Mouse (Mus musculus): ENCODE measurements around the gene Dst. TPM values are rescaled to one million over a fixed set of nuclear protein-coding genes. Genes with fewer than 3 reads are reported as not detected.
A peak's percentile ranks its signal among the peaks of the same experiment; 100 is the strongest.

Gene Dst
- polyA plus RNA-seq, 2 experiments: 4.3 to 5.0 TPM

DNA sequence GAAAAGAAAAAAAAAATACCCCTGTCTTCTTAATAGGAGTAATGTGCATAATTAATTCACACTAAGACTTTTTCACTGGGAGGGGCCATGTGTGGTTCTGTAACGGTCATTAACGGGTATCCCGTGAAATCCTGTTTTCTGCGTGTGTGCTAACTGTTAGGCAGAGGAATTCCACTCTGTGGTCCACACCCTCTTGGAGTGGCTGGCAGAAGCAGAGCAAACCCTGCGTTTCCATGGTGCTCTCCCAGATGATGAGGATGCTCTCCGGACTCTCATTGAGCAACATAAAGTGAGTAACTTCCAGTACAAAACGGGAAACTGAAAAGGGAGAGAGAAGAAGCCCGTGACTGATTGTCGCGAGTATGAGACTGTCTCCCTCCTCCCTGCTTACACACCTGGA, 379.7 kb downstream of the Dst start:
- WGBS (ENCODE audit: insufficient replicate concordance): 82% methylated on average over 10 of the region's 10 CpGs
- DNase-seq (ENCODE audit: low read depth in 3 of 3, low spot score in 3 of 3): no peak

DNA sequence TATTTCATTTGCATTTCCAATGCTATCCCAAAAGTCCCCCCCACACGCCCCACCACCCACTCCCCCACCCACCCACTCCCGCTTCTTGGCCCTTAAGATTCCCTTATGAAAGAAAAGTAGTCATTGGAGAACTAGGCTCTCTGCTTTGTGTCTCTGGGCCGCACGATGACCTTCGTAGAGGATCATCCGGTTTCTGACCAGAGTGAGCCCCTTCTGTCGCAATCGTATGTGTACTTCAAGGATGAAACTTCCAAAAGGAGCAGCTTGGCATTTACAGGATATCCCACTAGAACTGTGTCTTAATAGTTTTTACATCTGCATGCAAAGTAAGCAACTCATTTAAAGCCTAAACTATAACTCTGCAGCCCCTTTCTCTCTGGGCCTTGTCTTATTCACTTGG, 380.2 kb downstream of the Dst start:
- Histone ChIP-seq H3K9ac (replicated peaks) (no peak overlapping the region), H3K4me3 (ENCODE audit: insufficient read depth in 1 of 2, low read depth in 2 of 2, low read length in 2 of 2) (no peak overlapping the region), H3K4me1 (replicated peaks; ENCODE audit: control insufficient read depth in 2 of 2, insufficient read depth in 2 of 2, low read length in 1 of 2) (peaks cover 0 to 8% of the 10 kb centered on the region in 2 experiments; a peak in 3 of 4 replicates), H3K4me2 (ENCODE audit: low read depth) (no peak overlapping the region), H3K27me3 (ENCODE audit: control insufficient read depth, insufficient read depth, low read length) (no peaks in the 10 kb centered on the region), H3K36me3 (replicated peaks; ENCODE audit: control insufficient read depth, insufficient read depth, low read depth) (no peaks in the 10 kb centered on the region; the same call in 1 of the 2 replicates), H3K9me3 (ENCODE audit: control insufficient read depth, low read length) (no peaks in the 10 kb centered on the region), H3K27ac (no peak overlapping the region)
- DNase-seq (ENCODE audit: low read depth in 3 of 3, low spot score in 3 of 3): no peak
- no peak for ATAC-seq (ENCODE audit: insufficient read depth)
- TF ChIP-seq CTCF (IDR thresholded peaks at IDR 0.05; ENCODE audit: low read depth) (no peak), EP300 (IDR thresholded peaks at IDR 0.05; ENCODE audit: low read depth) (no peak)
- 87% methylated on average over 8 of the region's 8 CpGs for whole genome bisulfite sequencing (ENCODE audit: insufficient replicate concordance)

More for the DNA sequence above, 379.7 kb downstream of the Dst start:
- Histone ChIP-seq H3K4me2 (ENCODE audit: low read depth) (no peak overlapping the region), H3K9me3 (ENCODE audit: control insufficient read depth, low read length) (no peaks in the 10 kb centered on the region), H3K27ac (no peak overlapping the region), H3K27me3 (ENCODE audit: control insufficient read depth, insufficient read depth, low read length) (no peaks in the 10 kb centered on the region), H3K4me1 (replicated peaks; ENCODE audit: control insufficient read depth in 2 of 2, insufficient read depth in 2 of 2, low read length in 1 of 2) (peaks cover 0 to 8% of the 10 kb centered on the region in 2 experiments; a peak in 3 of 4 replicates), H3K4me3 (ENCODE audit: insufficient read depth in 1 of 2, low read depth in 2 of 2, low read length in 2 of 2) (no peak overlapping the region), H3K9ac (replicated peaks) (no peak overlapping the region), H3K36me3 (replicated peaks; ENCODE audit: control insufficient read depth, insufficient read depth, low read depth) (no peaks in the 10 kb centered on the region; the same call in 1 of the 2 replicates)
- TF ChIP-seq EP300 (IDR thresholded peaks at IDR 0.05; ENCODE audit: low read depth) (no peak), CTCF (IDR thresholded peaks at IDR 0.05; ENCODE audit: low read depth) (no peak)
- no peak for ATAC-seq (ENCODE audit: insufficient read depth)

DNA sequence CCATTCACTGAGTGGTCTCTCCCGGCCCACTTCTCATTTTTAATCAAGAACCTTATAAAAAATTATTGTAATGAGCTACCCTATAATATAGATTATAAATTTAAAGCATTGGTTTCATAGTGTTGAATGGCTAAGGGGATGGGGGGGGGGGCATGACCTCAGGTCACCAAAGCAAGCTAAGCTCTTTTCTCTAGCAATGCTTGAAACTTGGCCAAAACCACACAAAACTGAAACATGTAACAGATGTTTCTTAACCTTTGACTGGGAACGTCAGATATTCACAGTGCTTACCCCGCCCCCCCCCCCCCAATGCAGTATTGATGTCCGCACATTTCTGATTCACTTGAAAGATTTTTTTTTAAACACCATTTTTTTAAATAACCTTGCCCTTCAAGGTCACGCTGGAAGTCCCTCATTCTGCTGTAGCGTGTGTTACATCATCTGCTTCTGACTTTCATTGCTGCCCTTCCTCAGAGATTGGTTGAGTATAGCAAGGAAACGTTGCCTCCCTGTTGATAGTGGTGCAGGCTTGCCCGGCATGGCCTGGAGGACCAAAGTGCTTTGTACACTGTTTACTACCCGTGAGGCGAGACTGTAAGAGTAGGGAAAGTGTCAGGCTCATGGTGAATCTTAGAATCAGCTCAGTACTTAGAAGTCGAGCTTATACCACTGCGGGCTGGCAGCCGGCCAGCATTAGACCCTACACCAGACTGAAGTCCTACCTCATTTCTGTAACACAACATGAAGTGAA, 380.9 kb downstream of the Dst start:
- WGBS (ENCODE audit: insufficient replicate concordance): 73% methylated on average over 13 of the region's 13 CpGs
- ATAC-seq (ENCODE audit: insufficient read depth): no peak
- no peaks in the 10 kb centered on the region; the same call in 1 of the 2 replicates for H3K36me3 ChIP-seq (replicated peaks; ENCODE audit: control insufficient read depth, insufficient read depth, low read depth)

DNA sequence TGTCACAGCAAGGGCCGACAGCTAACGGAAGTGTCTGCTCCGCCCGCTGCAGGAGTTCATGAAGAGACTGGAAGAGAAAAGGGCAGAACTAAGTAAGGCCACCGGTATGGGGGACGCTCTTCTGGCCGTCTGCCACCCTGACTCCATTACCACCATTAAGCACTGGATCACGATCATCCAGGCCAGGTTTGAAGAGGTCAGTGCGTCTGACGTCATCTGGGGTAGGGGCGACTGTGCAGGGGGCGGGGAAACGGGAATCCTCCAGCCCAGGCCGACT, 381.4 kb downstream of the Dst start:
- Histone ChIP-seq H3K4me2 (ENCODE audit: low read depth) (no peak overlapping the region), H3K9me3 (ENCODE audit: control insufficient read depth, low read length) (no peaks in the 10 kb centered on the region), H3K27ac (no peak overlapping the region), H3K27me3 (ENCODE audit: control insufficient read depth, insufficient read depth, low read length) (no peaks in the 10 kb centered on the region), H3K4me1 (replicated peaks; ENCODE audit: control insufficient read depth in 2 of 2, insufficient read depth in 2 of 2, low read length in 1 of 2) (peaks cover 0 to 3% of the 10 kb centered on the region in 2 experiments; a peak in 3 of 4 replicates), H3K4me3 (ENCODE audit: insufficient read depth in 1 of 2, low read depth in 2 of 2, low read length in 2 of 2) (no peak overlapping the region), H3K36me3 (replicated peaks; ENCODE audit: control insufficient read depth, insufficient read depth, low read depth) (no peaks in the 10 kb centered on the region; the same call in 1 of the 2 replicates), H3K9ac (replicated peaks) (no peak overlapping the region)
- WGBS (ENCODE audit: insufficient replicate concordance): 78% methylated on average over 14 of the region's 14 CpGs
- no peak for TF ChIP-seq EP300 (IDR thresholded peaks at IDR 0.05; ENCODE audit: low read depth)
- no peak for TF ChIP-seq CTCF (IDR thresholded peaks at IDR 0.05; ENCODE audit: low read depth)
- no peak for ATAC-seq (ENCODE audit: insufficient read depth)
- DNase-seq (ENCODE audit: low read depth in 3 of 3, low spot score in 3 of 3): no peak

More for the DNA sequence above, 380.9 kb downstream of the Dst start:
- no peak for TF ChIP-seq CTCF (IDR thresholded peaks at IDR 0.05; ENCODE audit: low read depth)
- no peak for TF ChIP-seq EP300 (IDR thresholded peaks at IDR 0.05; ENCODE audit: low read depth)
- Histone ChIP-seq H3K9ac (replicated peaks) (no peak overlapping the region), H3K4me2 (ENCODE audit: low read depth) (no peak overlapping the region), H3K27me3 (ENCODE audit: control insufficient read depth, insufficient read depth, low read length) (no peaks in the 10 kb centered on the region), H3K27ac (no peak overlapping the region), H3K9me3 (ENCODE audit: control insufficient read depth, low read length) (no peaks in the 10 kb centered on the region), H3K4me1 (replicated peaks; ENCODE audit: control insufficient read depth in 2 of 2, insufficient read depth in 2 of 2, low read length in 1 of 2) (peaks cover 0 to 8% of the 10 kb centered on the region in 2 experiments; a peak in 3 of 4 replicates), H3K4me3 (ENCODE audit: insufficient read depth in 1 of 2, low read depth in 2 of 2, low read length in 2 of 2) (no peak overlapping the region)
- no peak for DNase-seq (ENCODE audit: low read depth in 3 of 3, low spot score in 3 of 3)

DNA sequence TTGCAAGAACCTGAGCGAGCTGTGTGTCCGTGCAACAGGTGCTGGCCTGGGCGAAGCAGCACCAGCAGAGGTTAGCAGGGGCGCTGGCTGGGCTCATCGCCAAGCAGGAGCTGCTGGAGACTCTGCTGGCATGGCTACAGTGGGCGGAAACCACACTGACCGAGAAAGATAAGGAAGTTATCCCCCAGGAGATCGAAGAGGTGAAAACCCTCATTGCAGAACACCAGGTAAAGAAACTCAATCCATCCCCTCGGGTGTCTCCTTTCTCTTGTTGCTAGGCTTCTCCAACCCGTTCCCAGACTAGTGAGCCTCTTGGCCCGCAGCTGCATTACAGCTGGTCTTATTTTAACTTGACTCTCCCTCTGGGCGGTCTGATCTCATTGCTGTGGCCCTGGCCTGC, 382.3 kb downstream of the Dst start:
- Histone ChIP-seq H3K4me1 (replicated peaks; ENCODE audit: control insufficient read depth in 2 of 2, insufficient read depth in 2 of 2, low read length in 1 of 2) (peaks cover 0 to 3% of the 10 kb centered on the region in 2 experiments; a peak in 3 of 4 replicates), H3K27me3 (ENCODE audit: control insufficient read depth, insufficient read depth, low read length) (no peaks in the 10 kb centered on the region), H3K4me2 (ENCODE audit: low read depth) (no peak overlapping the region), H3K9me3 (ENCODE audit: control insufficient read depth, low read length) (no peaks in the 10 kb centered on the region), H3K27ac (no peak overlapping the region), H3K4me3 (ENCODE audit: insufficient read depth in 1 of 2, low read depth in 2 of 2, low read length in 2 of 2) (no peak overlapping the region), H3K36me3 (replicated peaks; ENCODE audit: control insufficient read depth, insufficient read depth, low read depth) (no peaks in the 10 kb centered on the region; the same call in 1 of the 2 replicates), H3K9ac (replicated peaks) (no peak overlapping the region)
- ATAC-seq (ENCODE audit: insufficient read depth) (peak; percentile 65; the same call in 1 of the 2 replicates), DNase-seq (ENCODE audit: low read depth in 3 of 3, low spot score in 3 of 3) (no peak)
- TF ChIP-seq CTCF (IDR thresholded peaks at IDR 0.05; ENCODE audit: low read depth) (no peak), EP300 (IDR thresholded peaks at IDR 0.05; ENCODE audit: low read depth) (no peak)
- 61% methylated on average over 12 of the region's 12 CpGs for WGBS (ENCODE audit: insufficient replicate concordance)

Measured in liver, embryonic 14.5 days (tissue).